Mouse (Mus musculus): ENCODE results near the gene Snx29. TPM values are rescaled to one million over a fixed set of nuclear protein-coding genes. Genes with fewer than 3 reads are reported as not detected.

Snx29 gene
- total and polyA plus RNA-seq, 2 experiments, result 2.0 to 10.3 TPM

- TF ChIP-seq CTCF (IDR thresholded peaks at IDR 0.05; ENCODE audit: low read depth, low read length), result no peak
- no peak for TF ChIP-seq POLR2A (IDR thresholded peaks at IDR 0.05; ENCODE audit: extremely low read depth, insufficient read depth, low read length)
- Histone ChIP-seq H3K4me3 (ENCODE audit: insufficient read depth, low read depth, low read length) (no peak overlapping the region), H3K36me3 (ENCODE audit: control insufficient read depth, insufficient read depth, low read length) (no peaks in the 10 kb centered on the region), H3K27me3 (ENCODE audit: control insufficient read depth, insufficient read depth, low read length) (no peaks in the 10 kb centered on the region), H3K9ac (ENCODE audit: low read depth, low read length) (no peak overlapping the region), H3K27ac (replicated peaks; ENCODE audit: insufficient read depth, low read depth, low read length) (no peak overlapping the region), H3K79me2 (ENCODE audit: control insufficient read depth, insufficient read depth, low read length) (no peaks in the 10 kb centered on the region), H3K4me1 (ENCODE audit: control insufficient read depth, insufficient read depth, low read length) (no peaks in the 10 kb centered on the region)
- DNase-seq (ENCODE audit: extremely low read depth, low read depth, low spot score), result no peak
- WGBS, result 85% methylated on average over 3 of the region's 3 CpGs
Measured at GRCm38 (mm10) chr16:11623032-11623431, 300.3 kb downstream of the Snx29 start.

- WGBS, result 84% methylated on average over 2 of the region's 2 CpGs
- H3K27ac ChIP-seq (replicated peaks; ENCODE audit: insufficient read depth, low read depth, low read length), result no peak overlapping the region
- no peaks in the 10 kb centered on the region for H3K36me3 ChIP-seq (ENCODE audit: control insufficient read depth, insufficient read depth, low read length)
- TF ChIP-seq CTCF (IDR thresholded peaks at IDR 0.05; ENCODE audit: low read depth, low read length), result no peak
- TF ChIP-seq POLR2A (IDR thresholded peaks at IDR 0.05; ENCODE audit: extremely low read depth, insufficient read depth, low read length), result no peak
- H3K27me3 ChIP-seq (ENCODE audit: control insufficient read depth, insufficient read depth, low read length), result no peaks in the 10 kb centered on the region
- H3K4me1 ChIP-seq (ENCODE audit: control insufficient read depth, insufficient read depth, low read length), result no peaks in the 10 kb centered on the region
- no peaks in the 10 kb centered on the region for H3K79me2 ChIP-seq (ENCODE audit: control insufficient read depth, insufficient read depth, low read length)
- no peak for DNase-seq (ENCODE audit: extremely low read depth, low read depth, low spot score)
- H3K9ac ChIP-seq (ENCODE audit: low read depth, low read length), result no peak overlapping the region
- H3K4me3 ChIP-seq (ENCODE audit: insufficient read depth, low read depth, low read length), result no peak overlapping the region
Measured at GRCm38 (mm10) chr16:11624121-11624520, 301.4 kb downstream of the Snx29 start.

- peaks cover 2% of the 10 kb centered on the region; the same call in 1 of the 2 replicates for H3K36me3 ChIP-seq (ENCODE audit: control insufficient read depth, insufficient read depth, low read length)
- no peak overlapping the region for H3K4me3 ChIP-seq (ENCODE audit: insufficient read depth, low read depth, low read length)
- no peak overlapping the region for H3K27ac ChIP-seq (replicated peaks; ENCODE audit: insufficient read depth, low read depth, low read length)
- H3K27me3 ChIP-seq (ENCODE audit: control insufficient read depth, insufficient read depth, low read length), result no peaks in the 10 kb centered on the region
- no peak for DNase-seq (ENCODE audit: extremely low read depth, low read depth, low spot score)
- no peaks in the 10 kb centered on the region for H3K4me1 ChIP-seq (ENCODE audit: control insufficient read depth, insufficient read depth, low read length)
- no peaks in the 10 kb centered on the region for H3K79me2 ChIP-seq (ENCODE audit: control insufficient read depth, insufficient read depth, low read length)
- TF ChIP-seq POLR2A (IDR thresholded peaks at IDR 0.05; ENCODE audit: extremely low read depth, insufficient read depth, low read length) (no peak), CTCF (IDR thresholded peaks at IDR 0.05; ENCODE audit: low read depth, low read length) (no peak)
- 96% methylated on average over 1 of the region's 1 CpGs for WGBS
- no peak overlapping the region for H3K9ac ChIP-seq (ENCODE audit: low read depth, low read length)
Measured at GRCm38 (mm10) chr16:11626004-11626481, 303.3 kb downstream of the Snx29 start.

GRCm38 (mm10) chr16:11626616-11627015 is 303.9 kb downstream of the Snx29 start:
- no peaks in the 10 kb centered on the region for H3K27me3 ChIP-seq (ENCODE audit: control insufficient read depth, insufficient read depth, low read length)
- H3K4me3 ChIP-seq (ENCODE audit: insufficient read depth, low read depth, low read length), result no peak overlapping the region
- H3K27ac ChIP-seq (replicated peaks; ENCODE audit: insufficient read depth, low read depth, low read length), result no peak overlapping the region
- no peak for DNase-seq (ENCODE audit: extremely low read depth, low read depth, low spot score)
- H3K79me2 ChIP-seq (ENCODE audit: control insufficient read depth, insufficient read depth, low read length), result no peaks in the 10 kb centered on the region
- no peak for TF ChIP-seq CTCF (IDR thresholded peaks at IDR 0.05; ENCODE audit: low read depth, low read length)
- TF ChIP-seq POLR2A (IDR thresholded peaks at IDR 0.05; ENCODE audit: extremely low read depth, insufficient read depth, low read length), result no peak
- no peaks in the 10 kb centered on the region for H3K4me1 ChIP-seq (ENCODE audit: control insufficient read depth, insufficient read depth, low read length)
- 91% methylated on average over 2 of the region's 2 CpGs for WGBS
- no peak overlapping the region for H3K9ac ChIP-seq (ENCODE audit: low read depth, low read length)
- H3K36me3 ChIP-seq (ENCODE audit: control insufficient read depth, insufficient read depth, low read length), result peaks cover 4% of the 10 kb centered on the region; the same call in 1 of the 2 replicates

- H3K79me2 ChIP-seq (ENCODE audit: control insufficient read depth, insufficient read depth, low read length), result no peaks in the 10 kb centered on the region
- no peaks in the 10 kb centered on the region for H3K27me3 ChIP-seq (ENCODE audit: control insufficient read depth, insufficient read depth, low read length)
- no peak overlapping the region for H3K9ac ChIP-seq (ENCODE audit: low read depth, low read length)
- TF ChIP-seq POLR2A (IDR thresholded peaks at IDR 0.05; ENCODE audit: extremely low read depth, insufficient read depth, low read length) (no peak), CTCF (IDR thresholded peaks at IDR 0.05; ENCODE audit: low read depth, low read length) (peak; percentile 22; the same call in 1 of the 2 replicates)
- no peak overlapping the region for H3K27ac ChIP-seq (replicated peaks; ENCODE audit: insufficient read depth, low read depth, low read length)
- H3K4me1 ChIP-seq (ENCODE audit: control insufficient read depth, insufficient read depth, low read length), result no peaks in the 10 kb centered on the region
- DNase-seq (ENCODE audit: extremely low read depth, low read depth, low spot score), result no peak
- no peak overlapping the region for H3K4me3 ChIP-seq (ENCODE audit: insufficient read depth, low read depth, low read length)
- peaks cover 12% of the 10 kb centered on the region; the same call in 1 of the 2 replicates for H3K36me3 ChIP-seq (ENCODE audit: control insufficient read depth, insufficient read depth, low read length)
- 93% methylated on average over 9 of the region's 9 CpGs for WGBS
Measured at GRCm38 (mm10) chr16:11627866-11628638, 305.3 kb downstream of the Snx29 start.

- Histone ChIP-seq H3K27ac (replicated peaks; ENCODE audit: insufficient read depth, low read depth, low read length) (no peak overlapping the region), H3K4me3 (ENCODE audit: insufficient read depth, low read depth, low read length) (no peak overlapping the region), H3K36me3 (ENCODE audit: control insufficient read depth, insufficient read depth, low read length) (peaks cover 15% of the 10 kb centered on the region; the same call in 1 of the 2 replicates), H3K9ac (ENCODE audit: low read depth, low read length) (no peak overlapping the region), H3K79me2 (ENCODE audit: control insufficient read depth, insufficient read depth, low read length) (no peaks in the 10 kb centered on the region), H3K4me1 (ENCODE audit: control insufficient read depth, insufficient read depth, low read length) (no peaks in the 10 kb centered on the region), H3K27me3 (ENCODE audit: control insufficient read depth, insufficient read depth, low read length) (no peaks in the 10 kb centered on the region)
- TF ChIP-seq POLR2A (IDR thresholded peaks at IDR 0.05; ENCODE audit: extremely low read depth, insufficient read depth, low read length), result no peak
- TF ChIP-seq CTCF (IDR thresholded peaks at IDR 0.05; ENCODE audit: low read depth, low read length), result no peak
- no peak for DNase-seq (ENCODE audit: extremely low read depth, low read depth, low spot score)
- WGBS, result 96% methylated on average over 7 of the region's 7 CpGs
Measured at GRCm38 (mm10) chr16:11629704-11630103, 307.0 kb downstream of the Snx29 start.
